Mouse (Mus musculus): Measurements from ENCODE around the gene Map4k3. TPM values are rescaled to one million over a fixed set of nuclear protein-coding genes. Genes with fewer than 3 reads are reported as not detected.

Gene Map4k3
- not detected in 2 replicates for polyA plus RNA-seq (2012)

DNA sequence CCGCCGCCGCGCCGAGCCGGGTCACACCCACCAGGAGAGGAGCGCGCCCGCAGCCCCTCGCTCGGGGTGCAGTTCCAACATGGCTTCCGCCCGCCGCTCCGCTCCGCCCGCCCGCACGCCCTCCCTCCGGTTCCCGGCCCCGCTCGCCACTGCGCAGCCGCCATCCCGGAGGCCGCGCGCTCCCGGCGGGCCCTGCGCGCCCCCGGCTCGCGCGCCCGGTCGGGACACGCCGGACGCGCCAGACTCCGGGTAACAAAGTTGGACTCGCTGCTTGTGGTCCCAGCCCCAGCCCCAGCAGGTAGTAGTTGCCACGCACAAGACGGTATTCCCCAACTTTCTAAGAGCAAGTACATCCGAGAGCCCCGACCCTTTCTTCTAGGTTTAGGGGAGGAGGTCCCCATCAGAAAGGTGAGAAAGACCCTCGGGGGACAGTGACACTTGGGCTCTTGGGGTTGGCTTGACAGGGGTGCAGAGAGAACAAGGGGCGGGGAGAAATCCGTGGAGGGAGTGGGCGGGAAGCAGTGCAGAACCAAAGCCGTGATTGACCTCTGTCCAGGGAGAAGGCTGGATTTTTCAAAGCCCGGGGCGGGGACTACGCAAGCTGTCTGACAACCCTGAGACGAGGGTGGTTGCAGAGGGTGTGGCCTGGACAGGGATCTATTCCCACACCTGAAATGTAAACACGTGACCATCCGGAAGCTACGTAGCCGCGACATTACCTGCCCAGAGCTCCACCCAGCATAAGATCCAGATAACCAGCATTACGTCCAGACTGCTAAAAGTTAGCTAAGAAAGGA, at the start of gene Map4k3:
TSS of gene Map4k3 (minus strand) at position 424 of the 797 bp plus-strand sequence.
- TF ChIP-seq GATA1 (IDR thresholded peaks at IDR 0.05; ENCODE audit: low read length), result no peak

DNA sequence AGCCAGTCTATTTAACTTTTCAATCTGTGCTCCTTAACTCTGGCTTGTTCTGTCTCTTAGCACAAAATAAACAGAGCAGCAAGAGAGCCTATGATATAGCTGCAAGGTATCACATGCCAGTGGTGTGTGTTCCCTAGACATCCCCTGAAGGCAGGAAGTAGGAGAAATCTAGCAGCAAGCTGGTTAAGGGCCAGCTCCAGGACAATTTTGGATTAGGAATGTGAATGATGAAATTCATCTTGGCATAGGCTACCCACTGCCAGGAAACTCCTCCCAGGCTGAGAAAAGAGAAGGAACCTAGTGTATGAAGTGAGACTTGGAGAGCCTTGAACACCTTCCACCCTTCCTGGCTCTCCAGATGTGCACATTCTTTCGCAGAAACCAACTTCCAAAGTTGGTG, 49.3 kb upstream of the Map4k3 start:
- TF ChIP-seq GATA1 (IDR thresholded peaks at IDR 0.05; ENCODE audit: low read length), result no peak

DNA sequence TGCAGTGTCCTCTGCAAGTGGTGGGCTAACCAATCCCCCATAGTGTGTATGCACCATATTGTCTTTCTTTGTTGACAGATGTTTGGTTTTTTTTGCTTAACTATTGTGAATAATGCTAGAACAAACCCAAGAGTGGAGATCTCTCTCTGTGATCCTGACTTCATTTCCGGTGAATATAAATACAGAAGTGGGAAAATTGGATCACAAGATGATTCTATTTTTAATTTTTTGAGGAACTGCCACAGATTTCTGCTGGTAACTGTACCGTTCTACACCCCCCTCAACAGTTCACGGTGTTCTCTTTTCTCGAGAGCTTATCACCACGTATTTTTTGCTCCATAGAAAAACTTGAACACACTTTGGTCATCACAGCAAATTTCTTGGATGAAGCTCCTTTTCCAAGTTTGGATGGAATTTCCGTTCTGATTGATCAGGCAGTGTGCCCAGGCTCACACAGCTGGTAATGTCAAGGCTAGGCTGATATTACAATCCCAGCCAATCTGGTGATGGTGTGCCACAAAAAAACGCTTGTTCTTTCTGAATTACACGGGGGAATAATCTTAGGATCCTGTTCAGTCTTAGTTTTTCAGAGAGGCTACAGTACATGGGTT, 47.0 kb upstream of the Map4k3 start:
- TF ChIP-seq GATA1 (IDR thresholded peaks at IDR 0.05; ENCODE audit: low read length), result no peak

DNA sequence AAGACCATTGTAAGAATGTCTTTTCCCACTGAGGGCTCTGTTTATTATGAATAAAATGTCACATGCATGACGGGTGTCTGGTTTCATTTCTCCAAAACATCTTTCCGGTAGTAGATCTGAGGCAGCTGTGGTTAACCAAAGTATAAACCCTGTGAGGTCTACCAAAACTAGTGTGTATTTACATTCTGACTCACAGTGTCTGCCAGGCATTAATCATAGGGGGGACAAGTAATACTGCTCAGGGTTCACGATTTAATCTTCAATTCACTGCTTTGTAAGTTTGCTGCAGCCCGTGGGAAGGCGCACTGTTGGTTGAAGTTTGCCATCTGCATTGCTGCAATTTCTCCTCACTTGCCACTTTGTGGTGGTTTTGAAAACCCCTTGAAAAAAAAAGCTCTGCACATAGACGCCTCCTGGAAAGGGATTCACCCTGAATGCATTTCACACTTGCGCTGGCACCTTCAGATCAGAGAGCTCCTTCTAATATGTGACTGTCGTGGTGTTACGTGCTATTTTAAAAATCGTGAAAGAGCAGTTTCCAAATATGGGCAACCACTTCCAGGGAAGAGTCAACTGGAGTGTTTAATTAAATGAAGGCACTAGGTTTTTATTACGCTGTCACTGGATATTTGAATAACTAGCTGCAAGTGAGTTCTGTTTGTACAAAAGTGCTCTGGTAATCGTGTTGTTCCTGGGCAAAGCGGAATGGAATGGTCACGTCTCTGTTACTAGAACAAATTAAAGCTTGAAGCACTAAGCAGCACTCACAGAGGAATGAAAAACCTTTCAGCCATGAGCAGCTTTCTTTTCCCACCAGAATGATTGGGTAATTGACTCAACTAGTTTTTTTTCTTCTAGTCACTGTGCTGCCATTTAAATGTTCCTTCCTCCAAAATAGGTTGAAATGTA, 44.5 kb upstream of the Map4k3 start:
- no peak for TF ChIP-seq GATA1 (IDR thresholded peaks at IDR 0.05; ENCODE audit: low read length)

- TF ChIP-seq GATA1 (IDR thresholded peaks at IDR 0.05; ENCODE audit: low read length), result no peak
These were observed 41.8 kb upstream of the Map4k3 start for GRCm38 (mm10) chr17:80770065-80770464.

GRCm38 (mm10) chr17:80765204-80765603, 36.9 kb upstream of the Map4k3 start:
- TF ChIP-seq GATA1 (IDR thresholded peaks at IDR 0.05; ENCODE audit: low read length), result no peak

DNA sequence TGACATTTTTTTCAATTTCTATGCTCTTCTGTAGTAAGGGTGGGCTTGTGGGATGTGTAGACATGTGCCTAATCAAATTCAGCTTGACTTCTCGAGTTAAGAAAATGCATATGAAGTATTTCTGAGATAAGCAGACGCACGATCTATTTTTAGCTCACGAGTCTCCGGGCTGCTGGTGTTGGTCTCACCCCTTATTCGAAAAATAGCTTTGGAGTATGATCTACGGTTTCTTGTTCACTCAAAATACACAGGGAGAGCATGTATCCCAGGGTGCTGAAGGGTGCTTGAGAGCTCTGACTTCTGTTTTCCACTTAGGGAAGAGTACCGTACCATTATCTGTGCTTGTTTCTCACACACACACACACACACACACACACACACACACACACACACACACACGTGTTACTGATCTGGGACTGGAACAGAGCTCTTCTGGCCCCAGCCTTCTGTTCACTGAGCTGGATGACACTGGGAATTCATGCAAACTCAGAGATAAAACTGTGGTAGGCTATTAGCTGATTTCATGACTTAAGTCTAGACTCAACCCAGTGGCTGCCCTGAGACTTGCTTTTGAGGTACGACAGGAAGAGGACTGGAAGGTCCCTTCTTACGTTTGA, 34.9 kb upstream of the Map4k3 start:
- no peak for TF ChIP-seq GATA1 (IDR thresholded peaks at IDR 0.05; ENCODE audit: low read length)

GRCm38 (mm10) chr17:80762391-80763040, 34.2 kb upstream of the Map4k3 start:
- TF ChIP-seq GATA1 (IDR thresholded peaks at IDR 0.05; ENCODE audit: low read length), result no peak

DNA sequence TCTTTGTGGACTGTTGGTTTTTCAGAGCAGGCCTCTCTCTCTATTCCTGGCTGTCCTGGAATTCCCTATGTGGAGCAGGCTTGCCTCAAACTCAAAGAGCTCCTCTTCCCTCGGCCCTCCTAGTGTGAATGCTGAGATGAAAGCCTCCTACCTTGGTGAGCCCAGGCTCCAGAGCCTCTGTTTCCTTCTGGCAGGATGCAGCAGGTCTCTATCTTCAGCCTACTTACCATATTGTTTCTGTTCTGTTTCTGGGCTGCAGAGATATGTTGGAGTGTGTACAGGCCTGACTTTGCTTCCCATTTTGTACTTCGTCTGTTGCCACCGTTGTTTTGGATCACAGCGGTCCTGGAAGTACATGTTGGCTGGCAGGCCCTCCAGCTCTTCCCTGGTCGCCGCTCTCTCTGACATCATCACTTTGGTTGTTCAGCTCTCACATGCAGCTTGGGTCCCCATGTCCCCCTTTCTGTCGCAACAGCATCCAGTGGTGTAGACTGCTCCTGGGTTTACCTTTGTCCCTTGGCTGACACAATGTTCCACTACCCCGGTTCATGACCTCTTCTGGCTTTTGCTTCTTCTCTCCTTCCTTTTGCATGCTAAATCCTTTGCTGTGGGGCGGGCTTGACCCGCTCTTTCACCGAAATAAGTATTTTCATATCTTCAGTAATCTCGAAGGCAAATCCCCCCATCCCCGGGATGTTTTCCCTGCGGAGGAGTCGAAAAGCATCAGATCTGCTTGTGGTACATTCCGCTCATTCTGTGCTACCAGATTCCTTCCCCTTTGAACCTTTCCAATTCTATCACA, 32.3 kb upstream of the Map4k3 start:
- no peak for TF ChIP-seq GATA1 (IDR thresholded peaks at IDR 0.05; ENCODE audit: low read length)

GRCm38 (mm10) chr17:80756043-80756442, 27.8 kb upstream of the Map4k3 start:
- TF ChIP-seq GATA1 (IDR thresholded peaks at IDR 0.05; ENCODE audit: low read length), result no peak

DNA sequence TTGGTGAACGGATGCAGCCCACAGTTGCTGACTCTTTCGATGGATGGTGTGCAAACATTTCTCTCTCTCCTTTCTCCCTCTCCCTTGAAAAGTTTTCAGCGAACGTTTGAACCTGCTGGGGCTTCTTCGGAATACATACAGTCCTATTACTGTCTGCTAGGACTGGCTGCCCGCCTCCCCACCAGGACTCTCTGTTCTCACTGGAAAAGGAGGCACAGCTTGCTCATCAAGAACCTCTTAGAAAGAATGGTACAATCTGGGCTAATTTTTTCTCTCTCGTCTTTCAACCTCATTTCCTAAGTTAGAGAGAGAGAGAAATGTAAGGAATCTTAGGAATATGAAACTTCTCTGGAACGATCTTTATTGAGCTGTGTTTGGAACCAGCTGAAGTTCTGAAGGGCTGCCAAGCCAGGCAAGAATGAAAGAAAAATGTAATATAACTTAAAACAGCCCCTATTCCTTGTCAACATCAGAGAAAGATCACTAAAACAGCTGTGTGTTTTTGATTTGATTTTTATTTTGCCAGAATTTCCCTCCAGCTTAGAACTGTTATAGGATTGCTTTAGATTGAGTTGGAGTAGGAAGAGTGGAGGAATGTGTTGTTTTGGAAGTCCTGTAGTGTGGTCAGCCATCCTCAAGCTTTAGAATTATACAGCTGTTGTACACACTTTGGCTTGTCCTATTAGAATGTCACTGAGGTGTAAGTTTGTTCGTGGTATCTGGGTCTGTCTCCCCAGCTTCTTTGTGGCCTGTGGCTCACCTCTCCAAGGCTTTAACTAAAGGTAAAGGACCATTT, 27.0 kb upstream of the Map4k3 start:
- TF ChIP-seq GATA1 (IDR thresholded peaks at IDR 0.05; ENCODE audit: low read length), result no peak

DNA sequence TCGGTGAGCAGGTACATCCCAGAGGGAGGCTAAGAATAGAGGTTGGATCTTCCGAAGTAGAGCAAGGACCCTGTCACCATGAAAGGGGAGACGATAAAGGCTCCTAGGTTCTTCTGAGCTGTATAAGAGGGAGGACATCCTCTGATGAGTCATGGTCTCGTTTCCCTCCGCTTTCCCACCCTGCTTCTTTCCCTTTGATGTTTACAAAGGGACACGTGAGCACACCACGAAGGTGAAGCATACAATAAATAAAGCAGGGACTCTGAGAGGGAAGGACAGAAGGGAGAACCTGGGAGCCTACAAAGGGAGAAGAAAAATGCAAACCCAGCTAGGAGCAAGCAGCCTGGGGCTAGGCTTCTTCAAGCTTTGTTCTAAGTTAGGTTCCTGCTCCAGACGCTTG, 26.3 kb upstream of the Map4k3 start:
- no peak for TF ChIP-seq GATA1 (IDR thresholded peaks at IDR 0.05; ENCODE audit: low read length)

GRCm38 (mm10) chr17:80752466-80752865, 24.2 kb upstream of the Map4k3 start:
- TF ChIP-seq GATA1 (IDR thresholded peaks at IDR 0.05; ENCODE audit: low read length), result no peak
